Mouse (Mus musculus) frontal cortex, postnatal 36 days (tissue): Measurements from ENCODE around the gene Zfhx2.

ENCODE experiments used
- DNase-seq, 2 experiments: peaks; one replicate each; pipeline ENCODE4 v3.0.0; 2022; ENCODE audit warnings: low spot score in 2 of 2

Gene Zfhx2

DNA sequence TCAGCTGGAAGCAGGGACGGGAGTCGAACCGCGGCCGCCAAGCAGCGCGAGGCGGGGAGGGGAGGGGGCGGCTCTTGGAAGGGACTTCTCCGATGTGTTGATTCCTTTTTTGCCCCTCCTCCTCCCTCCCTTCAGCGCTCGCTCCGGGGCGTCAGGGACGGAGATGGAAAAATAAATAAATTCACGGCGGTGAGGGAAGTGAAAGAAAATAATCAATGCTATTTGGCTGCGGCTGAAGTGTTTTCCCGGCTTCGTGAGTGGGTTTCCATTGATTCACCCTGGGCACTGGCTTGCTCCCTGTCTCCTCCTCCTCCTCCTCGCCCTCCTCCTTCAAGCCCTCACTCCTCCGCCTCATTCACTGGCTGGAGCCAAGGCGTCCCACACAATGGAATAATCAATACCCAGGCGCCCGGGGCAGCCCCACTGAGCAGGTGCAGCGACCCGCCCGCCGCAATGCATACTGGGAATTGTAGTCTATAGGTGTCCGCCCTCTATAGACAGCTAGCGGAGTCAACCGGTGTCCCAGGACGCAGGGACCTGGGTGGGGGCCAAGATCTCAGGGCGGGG, at the start of gene Zfhx2:
TSS of gene Zfhx2 (minus strand) at position 314 of the 567 bp plus-strand sequence.
- peak; percentile 95 to 96 for DNase-seq

- no peak for DNase-seq
Observed at GRCm38 (mm10) chr14:55139313-55139712, 47.2 kb upstream of the Zfhx2 start.

- DNase-seq = no peak
Observed at GRCm38 (mm10) chr14:55135676-55136075, 43.6 kb upstream of the Zfhx2 start.

GRCm38 (mm10) chr14:55126521-55126920, 34.4 kb upstream of the Zfhx2 start:
- peak in 1 of 2 experiments; percentile 57 for DNase-seq

DNA sequence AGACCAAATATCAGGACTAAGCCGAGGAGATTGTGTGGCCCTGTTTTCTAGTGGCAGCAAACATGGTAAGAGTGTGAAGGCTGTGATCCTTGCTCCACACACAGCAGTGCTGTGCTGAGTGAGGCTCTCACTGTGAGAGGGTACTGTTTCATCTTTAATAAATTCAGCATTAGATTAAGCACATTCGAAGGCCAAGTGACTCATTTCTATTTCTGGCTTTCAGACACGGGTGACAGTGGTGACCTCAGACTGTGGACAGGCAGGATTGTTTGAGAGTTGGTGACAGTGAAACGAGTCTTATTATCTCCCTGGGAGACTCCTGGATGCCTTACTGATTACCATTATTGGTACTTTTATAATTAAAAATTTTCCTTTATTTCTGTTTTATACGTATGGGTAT, 33.6 kb upstream of the Zfhx2 start:
- DNase-seq = no peak

DNA sequence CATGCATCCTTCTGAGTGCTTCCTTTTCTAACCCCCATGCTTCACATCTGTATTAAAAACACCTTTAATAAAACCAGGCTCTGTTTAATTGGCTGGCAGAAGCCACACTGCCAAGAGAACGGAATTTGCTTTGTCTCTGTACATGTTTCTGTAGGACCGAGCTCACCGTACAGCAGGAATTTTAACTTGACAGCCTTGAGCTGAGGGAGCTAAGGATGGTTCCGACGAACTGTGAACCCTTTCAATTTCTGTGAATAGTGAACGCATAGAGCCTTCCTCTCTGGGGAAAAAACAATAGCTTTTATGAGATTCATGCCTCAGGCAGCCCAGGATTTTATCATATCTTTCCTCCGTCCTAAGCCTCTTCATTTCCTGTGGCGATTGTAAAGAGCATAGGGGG, 30.2 kb upstream of the Zfhx2 start:
- DNase-seq = no peak

GRCm38 (mm10) chr14:55121947-55122346, 29.8 kb upstream of the Zfhx2 start:
- peak; percentile 54 to 57 for DNase-seq

- peak in 1 of 2 experiments; percentile 47 for DNase-seq
Observed at GRCm38 (mm10) chr14:55119421-55120134, 27.5 kb upstream of the Zfhx2 start.

GRCm38 (mm10) chr14:55118852-55119251, 26.7 kb upstream of the Zfhx2 start:
- DNase-seq = no peak

DNA sequence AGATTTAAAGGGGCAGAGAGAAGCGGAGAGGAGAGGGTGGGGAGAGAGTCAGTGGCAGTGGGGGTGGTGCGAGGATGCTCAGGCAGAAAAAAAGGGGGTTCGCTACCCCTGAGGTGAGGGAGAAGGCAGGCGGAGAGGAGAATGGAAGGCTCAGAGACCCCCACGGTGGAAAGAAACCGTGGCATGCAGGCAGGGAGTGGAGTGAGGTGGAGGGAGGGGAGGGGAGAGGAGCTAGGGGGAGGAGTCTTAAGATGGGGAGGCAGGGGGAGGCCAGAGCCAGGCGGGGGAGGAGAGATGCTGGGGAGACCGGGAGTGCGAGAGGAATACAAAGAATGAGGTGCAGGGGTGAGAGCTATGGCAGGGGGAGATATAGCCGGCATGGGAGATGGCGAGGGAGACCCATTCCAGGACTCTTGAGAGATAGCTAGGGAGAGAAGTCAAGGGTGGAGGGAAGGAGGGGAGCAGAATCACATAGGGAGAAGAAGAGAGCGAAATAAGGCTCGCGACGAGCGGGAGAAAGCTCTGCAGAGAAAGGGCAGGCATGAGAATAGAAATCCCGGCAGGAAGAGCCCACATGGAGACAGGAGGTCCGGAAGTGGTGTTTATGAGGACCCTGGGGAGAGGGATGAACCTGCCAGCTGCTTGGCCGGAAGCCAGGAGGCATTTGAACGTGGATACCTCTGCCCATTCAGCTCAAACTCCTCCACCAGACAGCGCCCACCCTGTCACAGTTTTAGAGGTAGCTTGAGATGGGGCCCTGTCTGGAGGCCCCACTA, 24.5 kb upstream of the Zfhx2 start, which contains the start of gene Jph4:
TSS of gene Jph4 (minus strand) at position 511 of the 776 bp plus-strand sequence.
- peak; percentile 77 for DNase-seq

DNA sequence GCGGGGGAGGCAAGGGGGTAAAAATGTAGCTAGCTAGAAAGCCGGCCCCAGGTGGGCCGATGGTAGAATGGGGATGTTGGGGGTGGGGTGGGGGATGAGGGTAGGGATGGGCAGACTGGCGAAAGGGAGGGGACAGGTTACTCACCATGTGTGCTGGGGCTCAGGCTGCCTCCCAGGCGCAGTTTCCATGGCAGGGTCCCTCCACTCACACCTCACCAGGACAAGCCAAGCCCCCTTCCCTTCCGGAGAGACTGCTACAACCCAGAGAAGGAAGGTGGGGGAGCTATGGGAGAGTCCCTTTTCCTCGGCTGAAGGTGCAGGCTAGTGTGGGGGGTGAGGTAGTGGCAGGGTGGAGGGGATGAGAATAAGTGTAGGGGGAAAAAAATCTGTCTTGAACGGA, 23.7 kb upstream of the Zfhx2 start:
- DNase-seq = peak in 1 of 2 experiments; percentile 40

GRCm38 (mm10) chr14:55114759-55115701, 22.9 kb upstream of the Zfhx2 start:
- peak; percentile 60 to 64 for DNase-seq

GRCm38 (mm10) chr14:55113975-55114645, 22.0 kb upstream of the Zfhx2 start:
- DNase-seq = peak; percentile 55 to 59

DNA sequence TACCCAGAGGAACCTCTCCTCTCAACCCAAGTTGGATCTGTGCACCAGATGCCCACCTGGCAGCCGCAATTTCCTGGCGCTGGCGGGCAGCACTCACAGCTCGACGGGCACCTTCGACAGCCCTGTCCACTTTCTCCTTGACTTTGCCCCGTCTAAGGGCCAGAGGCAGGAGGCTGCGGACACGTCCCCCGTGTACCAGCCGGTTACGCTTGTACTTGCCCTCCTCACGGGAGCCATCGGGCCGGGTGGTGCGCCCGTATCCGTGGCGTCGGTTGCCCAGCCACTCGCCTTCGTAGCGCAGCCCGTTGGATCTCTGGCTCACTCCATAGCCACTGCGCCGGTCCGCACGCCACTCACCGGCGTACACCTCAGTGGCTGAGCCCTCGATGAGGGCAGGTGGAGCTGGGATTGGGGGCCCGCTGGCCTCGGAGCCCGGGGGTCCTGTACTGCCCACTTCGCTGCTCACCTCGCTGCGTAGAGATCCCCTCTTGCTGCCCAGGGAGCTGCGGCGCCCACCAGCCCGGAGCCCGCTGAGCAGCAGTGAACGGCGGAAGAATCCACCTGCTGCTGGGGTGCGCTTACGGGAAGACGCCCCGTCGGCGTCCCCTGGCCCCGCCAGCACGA, 21.3 kb upstream of the Zfhx2 start:
- no peak for DNase-seq

GRCm38 (mm10) chr14:55111720-55112119, 19.6 kb upstream of the Zfhx2 start:
- peak in 1 of 2 experiments; percentile 71 for DNase-seq

- no peak for DNase-seq
Observed at GRCm38 (mm10) chr14:55110076-55110475, 18.0 kb upstream of the Zfhx2 start.

DNA sequence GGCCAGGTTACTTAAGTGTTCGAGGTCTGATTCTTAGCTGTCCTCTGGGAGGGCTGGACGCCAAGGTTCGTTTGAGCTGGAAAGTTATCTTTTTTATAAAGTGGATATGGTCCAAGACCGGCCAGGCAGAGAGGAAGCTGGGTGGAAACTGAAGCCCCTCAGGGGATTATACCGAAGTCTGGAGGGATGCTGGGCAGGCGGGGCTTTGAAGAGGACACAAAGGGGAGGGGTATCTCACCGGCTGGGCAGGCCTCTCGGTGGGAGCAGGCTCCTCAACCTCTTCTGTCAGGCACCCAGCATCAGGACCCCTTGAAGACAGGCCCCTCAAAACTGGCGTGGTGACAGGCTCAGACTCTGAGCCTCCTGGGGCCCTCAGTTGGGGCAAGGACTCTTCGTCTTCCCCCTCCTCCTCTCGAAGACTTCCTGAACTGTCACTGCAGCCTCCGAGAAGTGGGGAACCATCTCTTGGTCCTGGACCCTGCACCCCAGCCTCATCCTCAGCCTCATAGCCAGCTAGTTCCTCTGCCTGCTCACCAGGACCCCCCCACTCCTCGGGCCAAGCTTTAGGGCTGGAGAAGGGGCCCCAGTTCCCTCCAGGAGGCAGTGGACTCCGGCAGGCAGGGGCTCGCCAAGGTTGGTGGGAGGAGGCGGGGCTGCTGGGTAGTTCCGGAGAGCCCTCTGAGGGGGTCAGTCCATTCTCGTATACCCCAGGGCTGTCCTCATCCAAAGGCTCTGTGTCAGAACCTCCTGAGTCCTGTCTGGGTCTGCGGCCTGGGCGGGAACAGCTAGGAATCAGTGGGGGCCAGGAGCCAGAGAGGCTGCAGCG, 17.1 kb upstream of the Zfhx2 start:
- DNase-seq = no peak

DNA sequence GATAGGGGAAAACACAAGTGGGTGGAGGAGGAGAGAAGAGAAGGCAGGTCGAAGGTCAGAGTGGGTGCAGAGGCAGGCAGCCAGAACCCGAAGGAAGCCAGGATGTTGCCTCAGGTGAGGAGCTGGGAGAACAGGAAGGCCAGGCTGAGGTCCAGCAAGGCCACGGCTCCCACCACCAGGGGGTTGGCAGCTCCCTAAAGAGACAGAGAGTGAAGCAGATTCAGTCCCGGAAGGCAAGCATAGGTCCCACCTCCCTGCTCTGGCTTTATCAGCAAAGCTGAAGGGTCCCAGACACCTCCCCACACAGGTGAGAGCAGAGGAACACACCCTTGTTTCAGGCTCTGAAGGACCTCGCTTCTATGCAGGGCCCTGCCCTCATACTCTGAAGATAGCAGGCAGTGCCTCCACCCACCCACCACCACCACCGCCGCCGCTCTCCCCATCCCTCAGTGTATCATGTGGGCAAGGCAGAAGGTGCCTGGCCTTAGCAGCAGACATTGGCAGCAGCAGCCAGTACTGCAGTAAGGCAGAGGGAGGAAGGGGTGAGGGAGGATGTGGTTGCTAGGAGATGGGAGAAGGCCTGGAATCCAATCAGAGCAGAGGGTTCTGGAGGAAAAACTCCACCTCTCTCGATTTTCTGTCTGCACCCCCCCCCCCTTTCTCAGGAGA, 16.2 kb upstream of the Zfhx2 start:
- peak; percentile 79 to 85 for DNase-seq

- DNase-seq = no peak
Observed at GRCm38 (mm10) chr14:55106990-55107389, 14.9 kb upstream of the Zfhx2 start.
